Mouse (Mus musculus): ENCODE results near the gene Arhgap24. TPM values are rescaled to one million over a fixed set of nuclear protein-coding genes. Genes with fewer than 3 reads are reported as not detected.

The Arhgap24 gene
- polyA plus RNA-seq, 1 experiment from 2014 or later = 4.2 TPM

- 81% methylated on average over 1 of the region's 1 CpGs for WGBS
- DNase-seq (ENCODE audit: low spot score) (no peak), ATAC-seq (ENCODE audit: insufficient read depth, low FRiP score, low TSS enrichment) (no peak)
- Histone ChIP-seq H3K4me1 (ENCODE audit: control insufficient read depth, insufficient read depth, low read length) (no peaks in the 10 kb centered on the region), H3K9me3 (ENCODE audit: control insufficient read depth, low read length) (no peaks in the 10 kb centered on the region), H3K9ac (ENCODE audit: low read length) (no peak overlapping the region), H3K27me3 (ENCODE audit: control insufficient read depth, insufficient read depth, low read length) (no peaks in the 10 kb centered on the region), H3K4me3 (ENCODE audit: low read depth, low read length) (no peak overlapping the region), H3K36me3 (ENCODE audit: control insufficient read depth, insufficient read depth, low read length) (no peaks in the 10 kb centered on the region), H3K4me2 (ENCODE audit: low read depth) (no peak overlapping the region), H3K27ac (ENCODE audit: low read depth, low read length) (no peak overlapping the region)
Observed at GRCm38 (mm10) chr5:102621036-102621435, 139.8 kb downstream of the Arhgap24 start.

- no peak overlapping the region for H3K4me3 ChIP-seq (ENCODE audit: low read depth, low read length)
- ATAC-seq (ENCODE audit: insufficient read depth, low FRiP score, low TSS enrichment) (no peak), DNase-seq (ENCODE audit: low spot score) (no peak)
- H3K27ac ChIP-seq (ENCODE audit: low read depth, low read length) = no peak overlapping the region
- no peaks in the 10 kb centered on the region for H3K9me3 ChIP-seq (ENCODE audit: control insufficient read depth, low read length)
- no peak overlapping the region for H3K9ac ChIP-seq (ENCODE audit: low read length)
- no peaks in the 10 kb centered on the region for H3K27me3 ChIP-seq (ENCODE audit: control insufficient read depth, insufficient read depth, low read length)
- no peaks in the 10 kb centered on the region for H3K36me3 ChIP-seq (ENCODE audit: control insufficient read depth, insufficient read depth, low read length)
- WGBS = 88% methylated on average over 3 of the region's 3 CpGs
- no peaks in the 10 kb centered on the region for H3K4me1 ChIP-seq (ENCODE audit: control insufficient read depth, insufficient read depth, low read length)
- no peak overlapping the region for H3K4me2 ChIP-seq (ENCODE audit: low read depth)
Observed at GRCm38 (mm10) chr5:102623807-102624435, 142.7 kb downstream of the Arhgap24 start.

GRCm38 (mm10) chr5:102626671-102627070 lies 145.5 kb downstream of the Arhgap24 start:
- H3K9ac ChIP-seq (ENCODE audit: low read length) = no peak overlapping the region
- no peaks in the 10 kb centered on the region for H3K9me3 ChIP-seq (ENCODE audit: control insufficient read depth, low read length)
- 79% methylated on average over 2 of the region's 2 CpGs for WGBS
- H3K4me1 ChIP-seq (ENCODE audit: control insufficient read depth, insufficient read depth, low read length) = no peaks in the 10 kb centered on the region
- DNase-seq (ENCODE audit: low spot score) = no peak
- H3K27ac ChIP-seq (ENCODE audit: low read depth, low read length) = no peak overlapping the region
- H3K36me3 ChIP-seq (ENCODE audit: control insufficient read depth, insufficient read depth, low read length) = no peaks in the 10 kb centered on the region
- no peak for ATAC-seq (ENCODE audit: insufficient read depth, low FRiP score, low TSS enrichment)
- no peak overlapping the region for H3K4me3 ChIP-seq (ENCODE audit: low read depth, low read length)
- H3K27me3 ChIP-seq (ENCODE audit: control insufficient read depth, insufficient read depth, low read length) = no peaks in the 10 kb centered on the region
- no peak overlapping the region for H3K4me2 ChIP-seq (ENCODE audit: low read depth)

- ATAC-seq (ENCODE audit: insufficient read depth, low FRiP score, low TSS enrichment) = no peak
- DNase-seq (ENCODE audit: low spot score) = no peak
- Histone ChIP-seq H3K9ac (ENCODE audit: low read length) (no peak overlapping the region), H3K4me1 (ENCODE audit: control insufficient read depth, insufficient read depth, low read length) (no peaks in the 10 kb centered on the region), H3K4me2 (ENCODE audit: low read depth) (no peak overlapping the region), H3K27ac (ENCODE audit: low read depth, low read length) (no peak overlapping the region), H3K27me3 (ENCODE audit: control insufficient read depth, insufficient read depth, low read length) (no peaks in the 10 kb centered on the region), H3K36me3 (ENCODE audit: control insufficient read depth, insufficient read depth, low read length) (no peaks in the 10 kb centered on the region), H3K4me3 (ENCODE audit: low read depth, low read length) (no peak overlapping the region), H3K9me3 (ENCODE audit: control insufficient read depth, low read length) (no peaks in the 10 kb centered on the region)
- WGBS = 79% methylated on average over 11 of the region's 11 CpGs
Observed at GRCm38 (mm10) chr5:102629362-102629771, 148.2 kb downstream of the Arhgap24 start.

- Histone ChIP-seq H3K27ac (ENCODE audit: low read depth, low read length) (no peak overlapping the region), H3K27me3 (ENCODE audit: control insufficient read depth, insufficient read depth, low read length) (no peaks in the 10 kb centered on the region), H3K9ac (ENCODE audit: low read length) (no peak overlapping the region), H3K9me3 (ENCODE audit: control insufficient read depth, low read length) (no peaks in the 10 kb centered on the region), H3K4me1 (ENCODE audit: control insufficient read depth, insufficient read depth, low read length) (no peaks in the 10 kb centered on the region), H3K36me3 (ENCODE audit: control insufficient read depth, insufficient read depth, low read length) (no peaks in the 10 kb centered on the region), H3K4me3 (ENCODE audit: low read depth, low read length) (no peak overlapping the region), H3K4me2 (ENCODE audit: low read depth) (no peak overlapping the region)
- ATAC-seq (ENCODE audit: insufficient read depth, low FRiP score, low TSS enrichment) = no peak
- 98% methylated on average over 4 of the region's 4 CpGs for WGBS
- DNase-seq (ENCODE audit: low spot score) = no peak
Observed at GRCm38 (mm10) chr5:102635591-102635990, 154.4 kb downstream of the Arhgap24 start.

- Histone ChIP-seq H3K4me3 (ENCODE audit: low read depth, low read length) (no peak overlapping the region), H3K27ac (ENCODE audit: low read depth, low read length) (no peak overlapping the region), H3K27me3 (ENCODE audit: control insufficient read depth, insufficient read depth, low read length) (no peaks in the 10 kb centered on the region), H3K9me3 (ENCODE audit: control insufficient read depth, low read length) (no peaks in the 10 kb centered on the region), H3K36me3 (ENCODE audit: control insufficient read depth, insufficient read depth, low read length) (no peaks in the 10 kb centered on the region), H3K4me2 (ENCODE audit: low read depth) (no peak overlapping the region), H3K9ac (ENCODE audit: low read length) (no peak overlapping the region), H3K4me1 (ENCODE audit: control insufficient read depth, insufficient read depth, low read length) (no peaks in the 10 kb centered on the region)
- ATAC-seq (ENCODE audit: insufficient read depth, low FRiP score, low TSS enrichment) (no peak), DNase-seq (ENCODE audit: low spot score) (no peak)
- 72% methylated on average over 7 of the region's 7 CpGs for WGBS
Observed at GRCm38 (mm10) chr5:102639782-102640559, 158.8 kb downstream of the Arhgap24 start.

GRCm38 (mm10) chr5:102643364-102643763 lies 162.2 kb downstream of the Arhgap24 start:
- no peak for ATAC-seq (ENCODE audit: insufficient read depth, low FRiP score, low TSS enrichment)
- Histone ChIP-seq H3K4me2 (ENCODE audit: low read depth) (no peak overlapping the region), H3K4me1 (ENCODE audit: control insufficient read depth, insufficient read depth, low read length) (no peaks in the 10 kb centered on the region), H3K27me3 (ENCODE audit: control insufficient read depth, insufficient read depth, low read length) (no peaks in the 10 kb centered on the region), H3K9ac (ENCODE audit: low read length) (no peak overlapping the region), H3K9me3 (ENCODE audit: control insufficient read depth, low read length) (no peaks in the 10 kb centered on the region), H3K36me3 (ENCODE audit: control insufficient read depth, insufficient read depth, low read length) (no peaks in the 10 kb centered on the region), H3K4me3 (ENCODE audit: low read depth, low read length) (no peak overlapping the region), H3K27ac (ENCODE audit: low read depth, low read length) (no peak overlapping the region)
- WGBS = 94% methylated on average over 7 of the region's 7 CpGs
- no peak for DNase-seq (ENCODE audit: low spot score)

- ATAC-seq (ENCODE audit: insufficient read depth, low FRiP score, low TSS enrichment) = no peak
- Histone ChIP-seq H3K4me2 (ENCODE audit: low read depth) (no peak overlapping the region), H3K4me3 (ENCODE audit: low read depth, low read length) (no peak overlapping the region)
Observed at GRCm38 (mm10) chr5:102643820-102644219, 162.6 kb downstream of the Arhgap24 start.

GRCm38 (mm10) chr5:102659061-102659460 lies 177.9 kb downstream of the Arhgap24 start:
- H3K4me2 ChIP-seq (ENCODE audit: low read depth) = no peak overlapping the region
- no peak overlapping the region for H3K27ac ChIP-seq (ENCODE audit: low read depth, low read length)
- H3K36me3 ChIP-seq (ENCODE audit: control insufficient read depth, insufficient read depth, low read length) = no peaks in the 10 kb centered on the region
- H3K4me3 ChIP-seq (ENCODE audit: low read depth, low read length) = no peak overlapping the region
- H3K9ac ChIP-seq (ENCODE audit: low read length) = no peak overlapping the region
- no peaks in the 10 kb centered on the region for H3K27me3 ChIP-seq (ENCODE audit: control insufficient read depth, insufficient read depth, low read length)
- DNase-seq (ENCODE audit: low spot score) (no peak), ATAC-seq (ENCODE audit: insufficient read depth, low FRiP score, low TSS enrichment) (no peak)
- no peaks in the 10 kb centered on the region for H3K4me1 ChIP-seq (ENCODE audit: control insufficient read depth, insufficient read depth, low read length)
- no peaks in the 10 kb centered on the region for H3K9me3 ChIP-seq (ENCODE audit: control insufficient read depth, low read length)

More at GRCm38 (mm10) chr5:102643820-102644219, 162.6 kb downstream of the Arhgap24 start:
- WGBS = 86% methylated on average over 4 of the region's 4 CpGs
- no peaks in the 10 kb centered on the region for H3K36me3 ChIP-seq (ENCODE audit: control insufficient read depth, insufficient read depth, low read length)
- H3K27ac ChIP-seq (ENCODE audit: low read depth, low read length) = no peak overlapping the region
- DNase-seq (ENCODE audit: low spot score) = no peak
- H3K9ac ChIP-seq (ENCODE audit: low read length) = no peak overlapping the region
- no peaks in the 10 kb centered on the region for H3K27me3 ChIP-seq (ENCODE audit: control insufficient read depth, insufficient read depth, low read length)
- H3K9me3 ChIP-seq (ENCODE audit: control insufficient read depth, low read length) = no peaks in the 10 kb centered on the region
- no peaks in the 10 kb centered on the region for H3K4me1 ChIP-seq (ENCODE audit: control insufficient read depth, insufficient read depth, low read length)
